Mouse (Mus musculus) MEL (cell line): ENCODE measurements around the gene Zfyve9. TPM values are rescaled to one million over a fixed set of nuclear protein-coding genes. Genes with fewer than 3 reads are reported as not detected.

ENCODE experiments used
- DNase-seq: peaks from one replicate; pipeline ENCODE4 v3.0.0; 2011; ENCODE audit warnings: low read depth, low spot score
- H3K27ac ChIP-seq: 2 replicates; pipeline ENCODE4 v1.5.1; 2012; ENCODE audit warnings: low read depth, mild to moderate bottlenecking, control low read depth, low read length, moderate library complexity; ENCODE audit not compliant: control insufficient read depth
- H3K27me3 ChIP-seq, 2 experiments: fragments of 150-350 bp in 1 of 2; sonication (generic) in 1 of 2; 2 replicates each; pipeline ENCODE4 v1.6.1; 2012; ENCODE audit warnings: low read length in 2 of 2, mild to moderate bottlenecking in 2 of 2, improper control_type of control experiment in 1 of 2, moderate library complexity in 1 of 2; ENCODE audit not compliant: insufficient read depth in 2 of 2, control insufficient read depth in 1 of 2
- H3K36me3 ChIP-seq, 2 experiments: 2 replicates each; pipeline ENCODE4 v1.6.1; 2012 to 2014; ENCODE audit warnings: low read length in 2 of 2, improper control_type of control experiment in 1 of 2, inconsistent platforms in 1 of 2, mild to moderate bottlenecking in 1 of 2; ENCODE audit not compliant: insufficient read depth in 2 of 2, control insufficient read depth in 1 of 2
- H3K4me1 ChIP-seq, 2 experiments: fragments of 150-350 bp in 1 of 2; sonication (generic) in 1 of 2; 2 replicates each; pipeline ENCODE4 v1.6.1; 2012; ENCODE audit warnings: low read length in 2 of 2, improper control_type of control experiment in 1 of 2, mild to moderate bottlenecking in 1 of 2; ENCODE audit not compliant: insufficient read depth in 2 of 2, control insufficient read depth in 1 of 2
- H3K4me3 ChIP-seq, 2 experiments: fragments of 150-350 bp in 1 of 2; sonication (generic) in 1 of 2; 2 replicates each; pipeline ENCODE4 v1.5.1; 2012; ENCODE audit warnings: low read depth in 2 of 2, low read length in 2 of 2, mild to moderate bottlenecking in 2 of 2, moderate library complexity in 2 of 2, control low read depth in 1 of 2, improper control_type of control experiment in 1 of 2; ENCODE audit not compliant: control insufficient read depth in 1 of 2, insufficient read depth in 1 of 2
- H3K79me2 ChIP-seq: 2 replicates; pipeline ENCODE4 v1.6.1; 2012; ENCODE audit warnings: mild to moderate bottlenecking, low read length, moderate library complexity; ENCODE audit not compliant: control insufficient read depth, poor library complexity, insufficient read depth
- H3K9ac ChIP-seq: 2 replicates; pipeline ENCODE4 v1.6.1; 2012; ENCODE audit warnings: low read depth, mild to moderate bottlenecking, control low read depth, low read length, moderate library complexity; ENCODE audit not compliant: control insufficient read depth, poor library complexity, severe bottlenecking
- H3K9me3 ChIP-seq: fragments of 150-350 bp; sonication (generic); replicated peaks from 2 replicates; pipeline ENCODE4 v1.6.1; 2012; ENCODE audit warnings: mild to moderate bottlenecking, low read length, improper control_type of control experiment, moderate library complexity; ENCODE audit not compliant: insufficient read depth
- BHLHE40 ChIP-seq: IDR thresholded peaks from 2 replicates; pipeline ENCODE4 v1.6.1; 2012; ENCODE audit warnings: low read depth, mild to moderate bottlenecking, inconsistent platforms, low read length, improper control_type of control experiment, borderline replicate concordance
- CHD1 ChIP-seq: IDR thresholded peaks from 2 replicates; pipeline ENCODE4 v1.6.1; 2012; ENCODE audit warnings: low read depth, mild to moderate bottlenecking, inconsistent platforms, low read length, improper control_type of control experiment
- ETS1 ChIP-seq: IDR thresholded peaks from 2 replicates; pipeline ENCODE4 v1.6.1; 2012; ENCODE audit warnings: low read depth, mild to moderate bottlenecking, inconsistent platforms, low read length, improper control_type of control experiment, moderate library complexity
- JUND ChIP-seq: IDR thresholded peaks from 2 replicates; pipeline ENCODE4 v1.6.1; 2011; ENCODE audit warnings: low read depth, mild to moderate bottlenecking, improper control_type of control experiment, low read length
- KAT2A ChIP-seq: conservative IDR thresholded peaks from 2 replicates; pipeline ENCODE4 v1.6.1; 2012; ENCODE audit warnings: low read depth, low read length, improper control_type of control experiment, inconsistent platforms
- MAX ChIP-seq: IDR thresholded peaks from 2 replicates; pipeline ENCODE4 v1.6.1; 2011; ENCODE audit warnings: low read length, improper control_type of control experiment
- MXI1 ChIP-seq: IDR thresholded peaks from 2 replicates; pipeline ENCODE4 v1.6.1; 2011; ENCODE audit warnings: mild to moderate bottlenecking, low read depth, low read length, improper control_type of control experiment
- MYB ChIP-seq: IDR thresholded peaks from 2 replicates; pipeline ENCODE4 v1.6.1; 2011; ENCODE audit warnings: mild to moderate bottlenecking, low read depth, low read length, improper control_type of control experiment
- POLR2AphosphoS2 ChIP-seq: IDR thresholded peaks from 2 replicates; pipeline ENCODE4 v1.6.1; 2011; ENCODE audit warnings: low read length, improper control_type of control experiment
- POLR2AphosphoS5 ChIP-seq: IDR thresholded peaks from 2 replicates; pipeline ENCODE4 v1.6.1; 2012; ENCODE audit warnings: low read depth, borderline replicate concordance, mild to moderate bottlenecking, inconsistent platforms, low read length, moderate library complexity, mixed read lengths
- RAD21 ChIP-seq: IDR thresholded peaks from 2 replicates; pipeline ENCODE4 v1.6.1; 2011; ENCODE audit warnings: mild to moderate bottlenecking, low read depth, low read length, improper control_type of control experiment
- SIN3A ChIP-seq: IDR thresholded peaks from 2 replicates; pipeline ENCODE4 v1.6.1; 2012; ENCODE audit warnings: low read length, improper control_type of control experiment, inconsistent platforms
- TBP ChIP-seq: IDR thresholded peaks from 2 replicates; pipeline ENCODE4 v1.8.0; 2011; ENCODE audit warnings: low read depth, low read length, improper control_type of control experiment
- TCF12 ChIP-seq: IDR thresholded peaks from 2 replicates; pipeline ENCODE4 v1.6.1; 2014; ENCODE audit warnings: low read depth, mild to moderate bottlenecking, inconsistent platforms, low read length, improper control_type of control experiment, moderate library complexity
- UBTF ChIP-seq: IDR thresholded peaks from 2 replicates; pipeline ENCODE4 v1.6.1; 2012; ENCODE audit warnings: low read depth, mild to moderate bottlenecking, inconsistent platforms, low read length, improper control_type of control experiment, moderate library complexity, borderline replicate concordance; ENCODE audit not compliant: insufficient read depth
- USF1 ChIP-seq: IDR thresholded peaks from 2 replicates; pipeline ENCODE4 v1.6.1; 2014; ENCODE audit warnings: low read depth, mild to moderate bottlenecking, inconsistent platforms, low read length, improper control_type of control experiment, moderate library complexity
- ZKSCAN1 ChIP-seq: IDR thresholded peaks from 2 replicates; pipeline ENCODE4 v1.6.1; 2012; ENCODE audit warnings: low read depth, mild to moderate bottlenecking, inconsistent platforms, low read length, improper control_type of control experiment, moderate library complexity
- ZMIZ1 ChIP-seq: IDR thresholded peaks from 2 replicates; pipeline ENCODE4 v1.6.1; 2012; ENCODE audit warnings: low read depth, mild to moderate bottlenecking, inconsistent platforms, low read length, improper control_type of control experiment, moderate library complexity
- polyA plus RNA-seq, 2 experiments: library from polyadenylated mRNA; stranded (reverse) in 1 of 2; unstranded in 1 of 2; fragments of >175 nt in 1 of 2; fragments of >200 nt in 1 of 2; gene quantifications; 2 replicates each; pipeline versions ENCODE4 v1.2.1 to v1.2.4; 2012; ENCODE audit warnings: low replicate concordance in 2 of 2, low read depth in 1 of 2; ENCODE audit not compliant: insufficient read length in 2 of 2, insufficient read depth in 1 of 2, missing spikeins in 1 of 2
- total RNA-seq: library from RNA; depleted of rRNA; stranded (reverse); fragments of 300-350 nt; gene quantifications from 2 replicates; pipeline ENCODE4 v1.2.3, GENCODE M21; 2012

Zfyve9 gene
- total and polyA plus RNA-seq, 3 experiments, result 0.14 TPM; not detected in 2

- no peak overlapping the region for H3K27ac ChIP-seq
- no peaks in the 10 kb centered on the region for H3K79me2 ChIP-seq
- H3K36me3 ChIP-seq, result no peaks in the 10 kb centered on the region
Measured at GRCm38 (mm10) chr4:108746160-108746873, 34.3 kb downstream of the Zfyve9 start.

DNA sequence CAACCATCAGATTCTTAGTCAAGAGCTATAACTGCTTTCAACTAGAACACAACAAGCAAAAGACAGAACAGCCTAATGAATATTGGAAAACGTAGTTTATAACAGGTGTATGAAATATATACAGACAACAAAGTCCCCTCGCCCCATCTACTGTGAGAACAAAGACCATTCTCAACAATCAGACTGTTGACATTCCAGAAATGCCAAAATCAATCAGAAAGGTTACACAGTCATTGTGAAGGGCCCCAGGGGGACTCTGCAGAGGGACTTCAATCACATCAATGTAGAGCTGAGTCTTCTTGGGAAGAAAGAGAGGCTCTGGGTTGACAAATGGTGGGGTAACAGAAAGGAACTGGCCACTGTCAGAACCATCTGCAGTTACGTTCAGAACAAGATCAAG lies 49.0 kb downstream of the Zfyve9 start:
- no peak overlapping the region for H3K4me3 ChIP-seq
- H3K9ac ChIP-seq, result no peak overlapping the region
- no peak for TF ChIP-seq KAT2A
- TF ChIP-seq ZMIZ1, result no peak
- no peak for TF ChIP-seq MXI1
- H3K36me3 ChIP-seq, result no peaks in the 10 kb centered on the region
- H3K4me1 ChIP-seq, result no peaks in the 10 kb centered on the region
- no peak overlapping the region for H3K27ac ChIP-seq
- H3K9me3 ChIP-seq, result no peaks in the 10 kb centered on the region
- DNase-seq, result no peak
- H3K79me2 ChIP-seq, result no peaks in the 10 kb centered on the region
- peaks cover 10 to 14% of the 10 kb centered on the region in 2 experiments for H3K27me3 ChIP-seq

More at GRCm38 (mm10) chr4:108746160-108746873, 34.3 kb downstream of the Zfyve9 start:
- H3K9ac ChIP-seq, result no peak overlapping the region
- H3K4me1 ChIP-seq, result no peaks in the 10 kb centered on the region
- DNase-seq, result no peak
- TF ChIP-seq SIN3A (no peak), KAT2A (no peak), CHD1 (no peak), UBTF (no peak), POLR2AphosphoS5 (no peak), ZKSCAN1 (no peak), USF1 (no peak), RAD21 (no peak), JUND (no peak), TCF12 (no peak), POLR2AphosphoS2 (no peak), MAX (no peak), ETS1 (no peak), MXI1 (no peak), BHLHE40 (no peak), TBP (no peak), MYB (no peak), ZMIZ1 (no peak)
- TF ChIP-seq, all 39 proteins: peak for 0
- no peak overlapping the region for H3K4me3 ChIP-seq
- H3K27me3 ChIP-seq, result peaks cover 1 to 15% of the 10 kb centered on the region in 2 experiments
- H3K9me3 ChIP-seq, result no peaks in the 10 kb centered on the region
